Mouse (Mus musculus) urinary bladder, adult 18-20 months (tissue): ENCODE measurements around the gene Dmbx1.

ENCODE experiments used
- DNase-seq, 2 experiments: peaks; one replicate each; pipeline ENCODE4 v3.0.0; 2022; ENCODE audit warnings: low spot score in 2 of 2, mixed read lengths in 2 of 2

The Dmbx1 gene

GRCm38 (mm10) chr4:115939295-115940102, at the start of gene Dmbx1:
Dmbx1 (minus strand) TSS chr4:115939926.
- peak in 1 of 2 experiments; percentile 27 for DNase-seq

- no peak for DNase-seq
These were observed 49.7 kb upstream of the Dmbx1 start for GRCm38 (mm10) chr4:115989382-115989781.

GRCm38 (mm10) chr4:115987858-115988530, 48.3 kb upstream of the Dmbx1 start:
- DNase-seq, result no peak

GRCm38 (mm10) chr4:115987436-115987835, 47.7 kb upstream of the Dmbx1 start:
- DNase-seq, result no peak

GRCm38 (mm10) chr4:115984967-115985366, 45.2 kb upstream of the Dmbx1 start:
- DNase-seq, result no peak

GRCm38 (mm10) chr4:115984111-115984510, 44.4 kb upstream of the Dmbx1 start:
- DNase-seq, result peak; percentile 66 to 88

- DNase-seq, result peak; percentile 27 to 37
These were observed 41.0 kb upstream of the Dmbx1 start for GRCm38 (mm10) chr4:115980676-115981075.

GRCm38 (mm10) chr4:115979437-115979836, 39.7 kb upstream of the Dmbx1 start:
- DNase-seq, result no peak

- DNase-seq, result no peak
These were observed 39.2 kb upstream of the Dmbx1 start for GRCm38 (mm10) chr4:115978911-115979310.

- DNase-seq, result no peak
These were observed 32.8 kb upstream of the Dmbx1 start for GRCm38 (mm10) chr4:115972543-115972942.

- no peak for DNase-seq
These were observed 24.7 kb upstream of the Dmbx1 start for GRCm38 (mm10) chr4:115964446-115964845.

GRCm38 (mm10) chr4:115963751-115964150, 24.0 kb upstream of the Dmbx1 start:
- no peak for DNase-seq

GRCm38 (mm10) chr4:115962671-115963412, 23.1 kb upstream of the Dmbx1 start:
- DNase-seq, result no peak

- DNase-seq, result no peak
These were observed 22.3 kb upstream of the Dmbx1 start for GRCm38 (mm10) chr4:115961991-115962390.

GRCm38 (mm10) chr4:115959546-115959945, 19.8 kb upstream of the Dmbx1 start:
- DNase-seq, result no peak

GRCm38 (mm10) chr4:115955494-115955775, 15.7 kb upstream of the Dmbx1 start:
- DNase-seq, result no peak

GRCm38 (mm10) chr4:115954656-115955493, 15.1 kb upstream of the Dmbx1 start:
- DNase-seq, result no peak

GRCm38 (mm10) chr4:115953559-115953958, 13.8 kb upstream of the Dmbx1 start:
- DNase-seq, result no peak

- DNase-seq, result peak in 1 of 2 experiments; percentile 42
These were observed 13.0 kb upstream of the Dmbx1 start for GRCm38 (mm10) chr4:115952758-115953157.

- DNase-seq, result no peak
These were observed 4.1 kb upstream of the Dmbx1 start for GRCm38 (mm10) chr4:115943669-115944314.

GRCm38 (mm10) chr4:115941242-115941820, 1.6 kb upstream of the Dmbx1 start:
- DNase-seq, result no peak
